Mouse (Mus musculus): ENCODE data around the gene Tmem14c.
"Not testable (repeated sequence)": the region's sequence is repeated elsewhere in the genome, so short reads cannot be mapped to it uniquely, and the experiment has no call there.

Gene Tmem14c

DNA sequence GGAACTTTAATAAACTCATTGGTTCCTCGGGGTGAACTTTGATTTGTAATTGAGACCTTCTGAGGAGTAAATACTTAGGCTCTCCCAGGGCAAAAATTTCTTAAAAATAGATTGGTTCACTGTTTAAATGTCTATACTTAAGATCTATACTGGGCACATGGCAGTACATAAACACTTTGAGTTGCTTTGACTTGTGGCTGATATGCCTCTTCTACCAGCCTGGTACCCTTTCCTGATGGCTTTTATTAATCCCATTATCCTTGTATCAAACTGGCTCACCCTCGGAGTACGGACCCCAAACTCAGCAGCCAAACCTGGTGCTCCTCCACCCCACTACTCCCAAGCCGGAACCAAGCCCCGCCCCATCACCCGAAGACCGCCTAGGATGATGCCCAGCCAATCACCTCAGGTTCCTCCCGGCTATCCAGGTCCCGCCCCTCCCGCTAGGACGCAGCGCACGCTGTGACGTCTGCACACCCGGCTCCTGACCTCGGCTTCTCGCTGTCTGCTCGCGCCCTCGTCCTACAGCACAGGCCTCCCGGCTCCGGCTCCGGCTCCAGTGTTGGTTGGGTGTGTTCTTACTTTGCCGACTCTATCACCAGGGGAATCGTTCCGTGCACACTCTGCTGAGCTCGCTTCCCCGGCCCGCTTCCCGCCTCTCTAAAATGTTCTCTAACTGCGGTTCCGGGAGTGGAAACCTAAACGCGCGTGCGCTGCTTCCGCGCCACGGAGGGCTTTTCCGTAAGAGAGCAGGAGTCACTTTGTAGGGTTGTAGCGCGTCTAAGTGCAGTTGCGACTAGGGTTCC is at the start of gene Tmem14c:
Gene Tmem14c, plus strand, starts transcription at position 464 of the 806 bp plus-strand sequence.
- DNase-seq, result peak; percentile 91 to 94

DNA sequence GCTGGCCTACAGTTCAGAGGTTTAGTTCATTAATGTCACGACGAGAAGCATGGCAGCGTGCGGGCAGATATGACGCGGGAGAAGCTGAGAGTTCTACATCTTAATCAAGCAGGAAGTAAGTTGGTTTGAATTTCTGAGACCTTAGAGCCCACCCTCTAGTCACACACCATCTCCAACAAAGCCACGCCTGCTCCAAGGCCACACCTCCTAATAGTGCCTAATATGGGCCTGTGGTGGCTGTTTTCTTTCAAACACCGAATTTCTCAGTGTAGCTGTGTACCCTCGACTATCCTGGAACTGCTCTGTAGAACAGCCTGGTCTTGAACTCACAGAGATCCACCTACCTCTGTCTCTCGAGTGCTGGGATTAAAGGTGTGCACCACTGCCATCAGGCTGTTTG is 48.5 kb upstream of the Tmem14c start:
- DNase-seq, result no peak

DNA sequence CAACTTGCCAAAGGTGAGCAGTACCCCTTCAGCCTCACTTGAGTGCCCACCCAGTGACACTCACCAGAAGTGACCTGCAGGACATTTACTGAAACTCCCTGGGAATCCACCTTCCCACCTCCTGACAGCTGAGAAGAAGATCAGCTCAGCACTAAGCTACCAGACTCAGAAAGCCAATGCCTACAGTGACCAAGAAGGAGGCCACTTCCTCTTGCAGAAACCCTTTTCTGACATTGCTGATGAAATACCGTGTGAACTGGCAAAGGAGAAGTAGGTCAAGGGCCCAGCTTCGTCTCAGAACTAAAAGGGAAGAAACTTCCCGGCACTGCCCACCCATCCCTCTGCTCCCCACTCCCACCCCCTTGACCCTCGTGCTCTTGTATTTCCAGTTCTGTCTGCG is 47.5 kb upstream of the Tmem14c start:
- no peak for DNase-seq

DNA sequence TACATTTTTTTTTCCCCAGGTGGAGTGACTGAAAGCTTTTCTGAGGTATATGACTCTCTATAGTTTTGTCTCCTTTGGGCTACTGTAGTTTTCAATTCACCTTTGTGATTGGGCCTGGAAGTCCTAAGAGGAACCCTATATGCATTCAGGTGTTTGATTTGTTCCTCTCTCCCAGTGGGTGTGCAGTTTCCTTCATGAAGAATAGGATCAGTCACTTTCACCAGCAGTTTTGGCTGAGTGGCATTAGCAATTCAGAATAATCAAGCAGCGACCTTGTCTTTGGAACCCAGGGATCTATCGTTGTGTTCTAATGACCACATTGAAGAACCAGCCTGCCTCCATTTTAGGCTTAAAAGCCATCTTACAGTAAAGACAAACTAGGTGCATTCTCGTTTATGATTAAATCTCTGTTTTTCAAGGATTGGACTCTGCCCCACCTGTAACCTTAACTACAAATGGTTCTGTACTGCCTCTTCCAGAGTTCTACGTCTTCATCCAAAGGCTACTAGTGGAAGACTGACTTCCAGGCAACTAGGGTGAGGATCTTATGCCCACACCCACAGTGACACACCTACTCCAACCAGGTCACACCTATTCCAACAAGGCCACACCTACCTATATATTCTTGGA is 46.2 kb upstream of the Tmem14c start:
- no peak for DNase-seq

DNA sequence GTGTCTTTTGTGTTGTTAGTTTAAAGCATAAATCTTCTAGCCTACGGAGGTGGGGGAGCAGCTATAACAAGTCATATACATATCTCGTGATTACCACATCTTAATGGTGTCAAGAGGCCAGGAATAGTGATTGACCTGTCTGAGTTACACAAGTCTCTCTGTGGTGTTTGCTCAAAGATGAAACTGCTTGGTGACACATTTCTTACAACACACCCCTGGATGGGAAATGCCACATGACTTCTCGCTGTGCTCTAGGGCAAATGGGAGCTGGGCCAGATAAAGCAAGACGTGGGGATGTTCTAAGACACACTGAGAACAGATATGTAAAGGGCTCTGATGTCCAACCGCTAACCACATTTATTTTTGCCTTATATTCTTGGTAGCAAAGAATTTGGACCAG is 44.8 kb upstream of the Tmem14c start:
- no peak for DNase-seq

DNA sequence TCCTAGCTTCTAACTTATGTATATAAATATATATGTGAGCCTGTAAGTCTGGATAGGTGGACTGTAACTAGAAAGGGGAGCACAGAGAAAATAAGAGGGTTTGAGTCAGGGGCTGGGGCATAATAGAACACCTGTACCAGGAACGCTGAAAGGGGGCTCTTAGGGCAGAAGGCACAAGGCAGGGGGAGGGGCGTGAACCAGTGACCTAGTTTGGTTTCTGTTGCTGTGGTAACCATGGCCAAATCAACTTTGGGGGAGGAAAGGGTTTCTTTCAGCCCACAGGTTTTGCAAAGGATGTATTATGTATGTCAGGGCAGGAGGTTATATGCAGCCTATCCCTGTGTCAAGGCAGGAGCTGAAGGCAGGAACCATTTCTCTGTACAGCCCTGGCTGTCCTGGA is 44.3 kb upstream of the Tmem14c start:
- no peak for DNase-seq

DNA sequence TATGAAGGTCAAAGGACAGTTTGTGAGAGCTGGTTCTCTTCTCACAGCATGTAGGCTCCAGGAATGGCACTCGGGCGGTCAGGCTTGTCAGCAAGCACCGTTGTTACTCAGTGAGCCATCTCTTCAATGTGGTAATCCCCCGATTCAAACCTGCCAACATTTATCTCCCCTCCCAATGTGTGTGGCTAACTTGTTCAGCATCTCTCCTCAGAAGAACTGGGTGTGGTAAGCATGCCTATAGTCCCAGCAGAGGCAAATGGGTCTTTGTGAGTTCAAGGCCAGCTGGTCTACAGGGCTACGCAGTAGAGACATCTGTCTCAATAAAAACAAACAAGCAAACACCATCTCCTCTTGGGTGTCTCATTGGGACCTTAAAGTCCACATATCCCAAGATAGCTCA is 43.1 kb upstream of the Tmem14c start:
- no peak for DNase-seq

DNA sequence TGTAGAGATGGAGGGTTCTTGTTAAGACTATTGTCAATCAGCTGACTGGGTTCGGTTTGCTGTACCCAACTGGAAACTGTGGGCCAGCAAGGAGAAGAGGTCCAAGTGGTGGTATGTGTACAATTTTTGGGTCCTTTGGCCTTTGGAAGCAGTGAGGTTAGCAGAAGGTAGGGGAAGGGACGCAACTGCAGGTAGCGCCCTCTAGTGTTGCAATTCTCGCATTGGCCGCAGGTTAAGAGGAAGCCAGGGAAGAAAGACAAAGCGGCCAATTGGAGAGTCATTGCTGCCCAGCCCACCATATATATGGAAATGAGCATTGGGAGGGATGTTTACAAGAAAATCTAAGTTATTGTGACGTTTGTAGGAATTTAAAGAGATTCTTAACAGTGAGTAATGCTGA is 38.5 kb upstream of the Tmem14c start:
- DNase-seq, result peak in 1 of 2 experiments; percentile 9

DNA sequence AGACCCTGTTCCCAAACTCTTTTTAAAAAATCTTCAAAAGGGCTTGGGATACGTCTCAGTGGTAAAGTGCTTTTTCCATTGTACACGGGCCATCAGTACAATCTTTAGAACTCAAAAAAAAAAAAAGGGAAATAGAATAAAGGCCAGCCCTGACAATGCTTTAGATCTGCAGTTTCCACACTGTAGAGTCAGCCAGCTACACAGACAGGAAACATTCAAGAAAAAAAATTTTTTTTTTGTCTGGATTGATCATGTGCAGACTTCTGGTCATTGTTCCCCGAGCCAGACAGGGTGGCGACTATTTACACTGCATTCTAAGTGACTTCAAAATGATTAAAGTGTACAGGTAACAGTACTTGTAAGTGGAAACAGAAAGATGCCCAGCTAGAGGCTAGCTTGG is 37.4 kb upstream of the Tmem14c start:
- DNase-seq, result no peak

DNA sequence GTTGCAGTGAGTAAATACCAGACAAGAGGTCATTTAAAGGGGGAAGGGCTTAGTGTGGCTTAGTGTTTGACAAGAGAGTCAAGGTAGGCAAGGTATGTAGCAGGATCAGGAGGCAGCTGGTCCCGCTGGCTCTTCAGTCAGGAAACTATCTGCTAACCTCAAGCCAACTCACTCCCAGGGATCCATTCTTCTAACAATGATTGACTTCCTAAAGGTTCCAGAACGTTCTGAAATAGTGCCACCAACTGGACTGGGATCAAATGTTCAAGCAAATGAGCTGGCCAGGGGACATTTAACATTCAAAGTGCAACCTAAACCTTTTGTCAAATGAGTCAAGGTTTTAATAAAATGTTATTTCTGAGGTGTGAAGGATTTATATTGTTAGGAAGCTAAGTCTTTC is 36.8 kb upstream of the Tmem14c start:
- DNase-seq, result no peak

DNA sequence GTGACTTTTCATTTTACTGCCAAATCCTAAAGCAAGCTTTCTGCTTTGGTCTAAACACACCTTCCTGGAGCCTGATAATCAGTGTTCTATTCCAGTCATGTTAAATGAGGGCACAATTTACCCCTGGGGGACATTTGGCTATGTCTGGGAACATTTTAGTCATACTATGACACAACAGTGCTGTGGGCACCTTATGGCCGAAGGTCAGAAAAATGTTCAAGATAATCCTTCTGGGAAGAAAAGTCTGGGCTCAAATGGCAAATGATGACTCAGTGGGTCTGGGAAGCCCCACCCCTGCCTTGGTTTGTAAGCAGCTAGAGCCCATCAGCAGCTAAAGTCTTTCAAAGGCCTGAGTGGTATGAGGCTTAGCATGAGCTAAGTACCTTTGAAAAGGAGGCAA is 33.3 kb upstream of the Tmem14c start:
- DNase-seq, result no peak

DNA sequence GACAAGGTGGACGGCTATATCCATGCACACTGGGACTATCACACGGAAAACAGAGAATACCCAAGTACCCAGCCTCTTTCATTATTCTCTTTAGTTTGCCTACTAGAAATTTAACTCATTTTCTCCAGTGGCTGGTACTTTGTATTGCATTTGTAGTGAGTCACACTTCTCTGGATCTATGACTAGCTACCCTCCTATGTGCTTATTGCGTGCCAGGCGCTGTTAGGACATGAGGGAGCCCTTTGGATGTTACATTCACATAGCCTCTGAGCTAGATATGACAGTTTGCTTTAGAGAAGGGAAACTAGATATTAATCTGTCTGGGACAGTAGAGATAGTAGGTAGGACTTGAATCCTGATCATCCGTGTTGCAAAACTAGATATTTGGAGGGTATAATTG is 30.0 kb upstream of the Tmem14c start:
- no peak for DNase-seq

DNA sequence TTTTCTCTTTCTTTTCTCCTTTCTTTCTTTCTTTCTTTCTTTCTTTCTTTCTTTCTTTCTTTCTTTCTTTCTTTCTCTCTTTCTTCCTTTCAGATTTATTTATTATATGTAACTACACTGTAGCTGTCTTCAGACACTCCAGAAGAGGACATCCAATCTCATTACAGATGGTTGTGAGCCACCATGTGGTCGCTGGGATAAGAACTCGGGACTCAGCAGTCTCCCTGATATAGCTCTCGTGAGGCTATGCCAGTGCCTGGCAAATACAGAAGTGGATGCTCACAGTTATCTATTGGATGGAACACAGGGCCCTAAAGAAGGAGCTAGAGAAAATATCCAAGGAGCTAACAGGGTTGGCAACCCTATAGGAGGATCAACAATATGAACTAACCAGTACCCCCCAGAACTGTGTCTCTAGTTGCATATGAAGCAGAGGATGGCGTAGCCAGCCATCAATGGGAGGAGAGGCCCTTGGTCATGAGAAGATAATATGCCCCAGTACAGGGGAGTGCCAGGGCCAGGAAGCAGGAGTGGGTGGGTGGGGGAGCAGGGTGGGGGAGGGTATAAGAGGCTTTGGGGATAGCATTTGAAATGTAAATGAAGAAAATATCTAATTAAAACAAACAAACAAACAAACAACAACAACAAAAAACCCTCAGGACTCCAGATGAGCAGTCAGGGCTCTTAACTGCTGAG is 28.3 kb upstream of the Tmem14c start:
- not testable (repeated sequence) for DNase-seq

DNA sequence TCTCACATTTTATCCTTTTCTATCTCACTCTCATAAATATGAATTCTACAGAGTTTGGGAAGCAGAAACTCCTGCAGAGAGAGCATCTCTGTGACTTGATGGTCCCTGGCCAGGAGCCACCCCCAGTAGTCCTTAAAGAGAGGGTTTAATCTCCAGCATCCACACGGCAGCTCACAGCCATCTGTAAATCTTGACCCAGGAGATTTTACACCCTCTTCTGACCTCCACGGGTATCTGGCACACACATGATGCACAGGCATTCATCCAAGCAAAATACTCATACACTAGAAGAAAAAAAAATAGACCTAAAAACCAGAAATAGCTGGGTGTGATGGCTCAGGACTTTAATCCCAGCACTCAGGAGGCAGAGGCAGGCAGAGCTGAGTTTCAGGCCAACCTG is 27.7 kb upstream of the Tmem14c start:
- DNase-seq, result no peak

DNA sequence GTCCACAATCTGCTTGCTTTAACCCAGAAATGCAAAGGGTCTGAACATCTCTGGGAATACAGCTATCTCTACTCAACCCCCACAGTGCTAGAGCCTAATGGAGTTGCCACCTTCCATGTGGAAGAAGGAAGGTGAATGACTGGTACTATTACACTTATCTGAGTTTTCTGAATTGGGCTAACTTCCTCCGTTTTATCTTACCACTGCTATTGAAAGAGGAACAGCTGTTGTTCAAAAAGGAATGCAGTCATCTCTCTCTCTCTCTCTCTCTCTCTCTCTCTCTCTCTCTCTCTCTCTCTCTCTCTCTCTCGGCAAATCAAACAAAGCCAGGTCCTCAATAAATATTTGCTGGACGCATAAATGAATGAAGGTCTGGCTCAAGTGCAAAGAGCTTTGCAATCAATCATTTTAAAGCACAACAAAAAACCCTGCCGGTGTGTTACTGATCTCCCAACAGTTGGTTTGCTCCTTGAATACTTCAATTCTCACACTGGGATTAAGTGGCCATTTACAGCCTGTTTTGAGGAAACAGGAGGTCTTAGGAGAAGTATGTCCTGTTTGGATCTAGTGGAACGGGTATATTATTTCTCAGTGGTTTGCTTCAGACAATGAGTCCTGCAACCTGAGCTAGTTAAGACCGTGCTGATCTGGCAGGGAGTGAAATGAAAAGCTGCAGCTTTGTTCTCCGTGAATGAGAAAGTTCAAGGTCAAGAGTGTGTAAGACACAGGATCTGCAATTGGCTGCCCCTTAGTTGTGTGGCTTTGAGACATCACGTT is 21.4 kb upstream of the Tmem14c start:
- DNase-seq, result no peak

DNA sequence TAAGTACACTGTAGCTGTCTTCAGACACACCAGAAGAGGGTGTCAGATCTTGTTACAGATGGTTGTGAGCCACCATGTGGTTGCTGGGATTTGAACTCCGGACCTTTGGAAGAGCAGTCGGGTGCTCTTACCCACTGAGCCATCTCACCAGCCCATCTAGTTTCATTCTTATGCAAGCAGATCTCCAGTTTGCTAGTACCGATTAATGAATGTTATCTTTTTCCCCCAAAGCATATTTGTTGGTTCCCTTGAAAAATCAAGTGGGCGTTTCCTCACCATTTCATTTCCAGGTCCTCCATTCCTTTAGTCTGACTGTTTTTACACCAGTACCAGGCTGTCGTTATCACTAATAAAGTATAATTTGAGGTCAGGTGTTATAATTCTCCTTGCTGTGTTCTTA is 17.6 kb upstream of the Tmem14c start:
- DNase-seq, result not testable (repeated sequence)

DNA sequence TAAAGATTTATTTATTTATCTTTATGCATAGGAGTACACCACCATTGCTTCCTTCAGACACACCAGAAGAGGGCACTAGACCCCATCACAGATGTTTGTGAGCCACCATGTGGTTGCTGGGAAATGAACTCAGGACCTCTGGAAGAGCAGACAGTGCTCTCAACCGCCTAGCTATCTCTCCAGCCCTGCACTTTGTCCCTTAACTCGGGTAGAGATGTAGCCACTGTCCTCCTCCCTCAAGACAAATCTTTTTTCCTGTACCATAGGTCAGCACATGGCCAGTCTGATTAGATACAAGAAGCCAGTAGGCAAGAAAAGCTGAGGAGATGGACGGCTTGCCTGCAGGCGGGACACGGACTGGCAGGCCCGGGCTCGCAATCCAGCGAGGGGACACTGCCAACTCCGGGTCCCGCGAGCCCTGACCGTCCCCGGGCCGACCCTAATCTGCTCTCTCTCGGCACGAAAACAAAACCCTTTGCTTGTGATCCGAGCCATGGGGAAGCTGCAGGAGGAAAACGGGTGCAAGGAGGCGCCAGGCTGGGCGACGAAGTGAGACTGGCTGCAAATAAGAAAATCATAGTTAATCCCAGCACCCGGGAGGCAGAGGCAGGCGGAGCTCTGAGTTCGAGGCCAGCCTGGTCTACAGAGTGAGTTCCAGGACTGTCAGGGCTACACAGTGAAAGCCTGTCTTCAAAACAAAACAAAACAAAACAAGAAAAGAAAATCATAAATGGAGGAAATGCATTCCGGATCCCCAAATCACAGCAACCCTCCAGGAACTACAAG is 15.8 kb upstream of the Tmem14c start:
- peak; percentile 21 to 40 for DNase-seq

DNA sequence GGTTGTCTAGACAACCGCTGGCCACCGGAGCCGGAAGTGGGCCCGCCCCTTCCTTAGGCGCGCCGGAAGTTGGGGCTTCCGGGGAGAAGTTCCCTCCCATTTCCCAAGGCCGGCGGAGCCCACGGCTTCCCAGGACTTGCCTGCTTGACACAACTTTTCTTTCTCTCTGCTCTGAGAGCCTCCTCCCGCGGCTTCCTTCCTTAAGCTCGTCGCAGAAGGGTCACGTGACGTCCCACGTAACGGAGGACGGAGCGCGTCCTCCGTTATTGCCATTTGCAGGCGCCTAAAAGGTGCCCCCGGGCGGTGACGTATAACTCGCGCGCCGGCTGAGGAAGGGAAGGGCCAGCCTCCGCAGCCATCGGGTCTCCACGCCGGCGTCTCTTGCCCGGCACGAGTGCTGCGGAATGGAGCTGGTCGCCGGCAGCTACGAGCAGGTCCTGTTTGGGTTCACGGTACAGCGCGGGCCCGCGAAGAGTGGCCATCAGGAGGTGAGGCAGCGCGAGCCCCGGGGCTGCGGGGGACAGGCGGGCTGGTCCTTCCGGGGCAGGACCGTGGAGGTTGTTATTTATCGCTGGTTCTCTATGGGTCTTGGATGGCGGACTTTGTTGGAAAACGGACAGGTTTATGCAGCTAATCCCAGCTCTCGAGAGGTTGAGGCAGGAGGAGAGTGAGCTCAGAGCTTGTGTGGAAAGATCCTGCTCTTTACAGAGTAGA is 15.0 kb upstream of the Tmem14c start, which contains the start of gene Pak1ip1:
Gene Pak1ip1, plus strand, starts transcription at position 98 of the 714 bp plus-strand sequence.
- DNase-seq, result peak; percentile 91 to 94

DNA sequence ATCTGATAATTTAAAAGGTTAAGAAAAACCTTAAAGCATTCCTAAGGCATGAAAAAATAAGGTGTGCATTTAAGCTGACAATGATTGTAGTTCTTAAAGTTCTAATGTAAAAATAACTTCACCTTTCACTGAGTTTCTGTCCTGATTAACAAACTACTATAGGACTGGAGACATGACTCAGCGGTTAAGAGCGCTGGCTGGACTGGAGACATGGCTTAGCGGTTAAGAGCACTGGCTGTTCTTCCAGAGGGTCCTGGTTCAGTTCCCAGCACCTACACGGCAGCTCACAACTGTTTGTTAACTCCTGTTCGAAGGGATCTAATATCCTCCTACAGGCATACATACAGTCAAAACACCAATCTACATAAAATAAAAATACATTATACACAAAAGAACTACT is 14.1 kb upstream of the Tmem14c start:
- no peak for DNase-seq

DNA sequence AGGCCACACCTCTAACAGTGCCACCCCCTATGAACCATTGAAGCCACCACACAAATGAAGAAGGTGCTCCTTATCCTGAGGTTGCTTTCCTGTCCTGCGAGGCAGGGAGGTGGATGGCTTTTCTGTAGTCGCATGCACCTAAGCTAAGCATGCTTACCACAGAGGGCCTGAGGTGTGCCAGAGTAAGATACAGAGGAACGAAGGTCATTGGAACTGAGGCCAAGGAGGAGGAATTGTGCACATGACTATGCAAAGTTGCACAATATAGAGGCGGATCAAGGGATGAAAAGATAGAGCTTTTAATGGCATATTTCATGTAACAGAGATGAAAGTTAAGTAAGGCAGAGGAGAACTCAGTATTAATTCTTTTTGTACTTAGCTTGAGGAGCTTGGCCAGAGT is 9.8 kb upstream of the Tmem14c start:
- DNase-seq, result no peak

DNA sequence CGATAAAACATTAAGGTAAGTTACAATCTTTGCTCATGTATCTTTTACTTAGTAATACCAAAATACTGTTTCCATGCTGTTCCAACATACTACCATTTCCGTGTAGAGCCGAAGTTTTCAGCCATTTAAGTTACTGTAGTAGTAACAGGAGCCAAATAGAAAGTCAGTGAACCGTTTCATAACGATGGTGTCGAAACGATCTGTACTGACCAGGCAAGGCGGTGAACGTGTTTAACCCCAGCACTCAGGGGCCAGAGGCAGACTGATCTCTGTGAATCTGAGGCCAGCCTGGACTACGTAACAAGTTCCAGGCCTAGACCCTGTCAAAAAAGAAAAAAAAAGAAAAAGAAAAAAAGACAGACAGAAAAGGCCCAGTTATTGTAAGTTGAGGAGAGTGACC is 7.8 kb upstream of the Tmem14c start:
- DNase-seq, result no peak

DNA sequence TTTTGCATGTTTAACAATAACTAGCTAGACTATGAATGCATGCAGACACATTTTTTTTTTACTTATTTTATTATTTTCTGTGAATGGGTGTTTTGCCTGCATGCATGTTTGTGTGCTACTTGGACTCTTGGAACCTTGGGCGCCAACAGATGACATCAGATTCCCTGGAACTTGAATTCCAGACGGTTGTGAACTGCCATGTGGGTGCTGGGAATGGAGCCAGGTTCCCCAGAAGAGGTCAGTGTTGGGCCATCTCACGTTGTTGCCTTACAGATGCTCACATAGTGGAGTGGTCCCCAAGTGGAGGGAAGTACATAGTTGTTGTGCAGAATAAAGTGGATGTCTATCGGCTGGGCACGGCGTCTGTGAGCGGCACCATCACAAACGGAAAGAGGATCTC is 7.1 kb upstream of the Tmem14c start:
- no peak for DNase-seq
